ENCODE assay signal across 17 mouse cellular contexts in genomic region chr9:102085477-102085876, GRCm38 (mm10).
"Had no signal": no experiment of that assay in that cellular context is flagged by ENCODE, and none has a peak within 500 bp of the region (broad histone marks: within the 10 kb centered on the region; RNA-seq: fewer than 3 reads in every experiment).

No protein-coding gene starts in this region.

- H3K27ac ChIP-seq: lung, embryonic 15.5 days; macrophage; midbrain, embryonic 13.5 days; midbrain, embryonic 15.5 days; stomach, embryonic 15.5 days; stomach, postnatal 0 days had no signal

- H3K9me3 ChIP-seq: lung, embryonic 15.5 days; midbrain, embryonic 13.5 days; midbrain, embryonic 15.5 days; stomach, embryonic 15.5 days had no signal

- H3K4me2 ChIP-seq: lung, embryonic 15.5 days; midbrain, embryonic 11.5 days; midbrain, embryonic 13.5 days; midbrain, embryonic 15.5 days; stomach, embryonic 15.5 days had no signal

- H3K36me3 ChIP-seq: lung, embryonic 15.5 days; midbrain, embryonic 13.5 days; midbrain, embryonic 15.5 days; stomach, embryonic 15.5 days had no signal

- ATAC-seq: liver, postnatal 0 days; lung, postnatal 0 days; midbrain, embryonic 13.5 days; midbrain, embryonic 15.5 days had no signal

- DNase-seq: liver, postnatal 0 days; lung, adult 2 months; lung, postnatal 14 days; lung, postnatal 36 days; right cerebral cortex, postnatal 14 days; thymus, adult 2 months; thymus, postnatal 25 days; thymus, postnatal 4 days had no signal

- H3K27me3 ChIP-seq: lung, embryonic 15.5 days; megakaryocyte, embryonic 14.5 days; midbrain, embryonic 13.5 days; midbrain, embryonic 15.5 days; stomach, embryonic 15.5 days had no signal

- H3K9ac ChIP-seq: liver, postnatal 0 days; lung, embryonic 15.5 days; midbrain, embryonic 13.5 days; midbrain, embryonic 15.5 days; stomach, embryonic 15.5 days had no signal

- H3K4me3 ChIP-seq: lung, embryonic 15.5 days; megakaryocyte, embryonic 14.5 days; midbrain, embryonic 13.5 days; midbrain, embryonic 15.5 days; stomach, embryonic 15.5 days had no signal

- H3K4me1 ChIP-seq: lung, embryonic 15.5 days; megakaryocyte, embryonic 14.5 days; stomach, embryonic 15.5 days had no signal
